Mouse (Mus musculus) c-Kit-negative CD71-positive TER-119-positive erythroid progenitor cells, embryonic 14.5 days (primary cell): ENCODE results near the gene Vmn1r84.

Experiments used
- DNase-seq: peaks from one replicate; pipeline ENCODE4 v3.0.0-alpha.2; 2013; ENCODE audit warnings: low read depth, low spot score

The Vmn1r84 gene

GRCm38 (mm10) chr7:12369173-12369572 is at the start of gene Vmn1r84:
Gene Vmn1r84, minus strand, starts transcription at chr7:12369273.
- no peak for DNase-seq

- no peak for DNase-seq
These were observed 39.7 kb downstream of the Vmn1r84 start, which contains the start of gene Vmn1r83 for GRCm38 (mm10) chr7:12329381-12329780. Gene Vmn1r83, minus strand, starts transcription at chr7:12329481.
